Mouse (Mus musculus) liver, embryonic 14.5 days (tissue): ENCODE results near the gene Mtm1. TPM values are rescaled to one million over a fixed set of nuclear protein-coding genes. Genes with fewer than 3 reads are reported as not detected.

Source experiments
- ATAC-seq: fragments of 200-750 bp; cut with Nextera tagmentation; 2 replicates; pipeline ENCODE4 v1.8.0; 2017; ENCODE audit warnings: moderate number of reproducible peaks, mild to moderate bottlenecking, moderate library complexity; ENCODE audit not compliant: insufficient read depth
- DNase-seq, 3 experiments: peaks; one replicate each; pipeline ENCODE4 v3.0.0-alpha.2; 2012 to 2013; ENCODE audit warnings: low read depth in 3 of 3, low spot score in 3 of 3
- H3K27ac ChIP-seq: fragments of 300-500 bp; sonication (generic); 2 replicates; pipeline ENCODE4 v1.5.1; 2014; ENCODE audit warnings: moderate library complexity, mild to moderate bottlenecking, control low read depth, inconsistent platforms
- H3K27me3 ChIP-seq: fragments of 300-500 bp; sonication (generic); 2 replicates; pipeline ENCODE4 v1.6.1; 2014; ENCODE audit warnings: mild to moderate bottlenecking, low read length, moderate library complexity; ENCODE audit not compliant: control insufficient read depth, insufficient read depth
- H3K36me3 ChIP-seq: fragments of 300-500 bp; sonication (generic); replicated peaks from 2 replicates; pipeline ENCODE4 v1.6.1; 2014; ENCODE audit warnings: low read depth; ENCODE audit not compliant: control insufficient read depth, insufficient read depth
- H3K4me1 ChIP-seq, 2 experiments: fragments of 200-500 bp in 1 of 2; fragments of 300-500 bp in 1 of 2; sonication (generic) in 1 of 2; replicated peaks; 2 replicates each; pipeline ENCODE4 v1.6.1; 2012 to 2014; ENCODE audit warnings: antibody characterized with exemption in 1 of 2, inconsistent platforms in 1 of 2, low read length in 1 of 2; ENCODE audit not compliant: control insufficient read depth in 2 of 2, insufficient read depth in 2 of 2
- H3K4me2 ChIP-seq: fragments of 300-500 bp; sonication (generic); 2 replicates; pipeline ENCODE4 v1.6.1; 2014; ENCODE audit warnings: low read depth, mild to moderate bottlenecking, control low read depth, moderate library complexity
- H3K4me3 ChIP-seq, 2 experiments: fragments of 200-500 bp in 1 of 2; fragments of 300-500 bp in 1 of 2; sonication (generic) in 1 of 2; 2 replicates each; pipeline ENCODE4 v1.5.1; 2012 to 2014; ENCODE audit warnings: low read depth in 2 of 2, low read length in 2 of 2, mild to moderate bottlenecking in 2 of 2, control low read depth in 1 of 2, inconsistent platforms in 1 of 2, moderate library complexity in 1 of 2; ENCODE audit not compliant: insufficient read depth in 1 of 2
- H3K9ac ChIP-seq: fragments of 300-500 bp; sonication (generic); replicated peaks from 2 replicates; pipeline ENCODE4 v1.6.1; 2014; ENCODE audit warnings: mild to moderate bottlenecking, control low read depth, moderate library complexity
- H3K9me3 ChIP-seq: fragments of 300-500 bp; sonication (generic); 2 replicates; pipeline ENCODE4 v1.6.1; 2016; ENCODE audit warnings: low read length, mixed read lengths; ENCODE audit not compliant: control insufficient read depth
- CTCF ChIP-seq: IDR thresholded peaks from 2 replicates; pipeline ENCODE4 v1.5.1; 2016; ENCODE audit warnings: antibody characterized with exemption, low read depth, control low read depth
- EP300 ChIP-seq: IDR thresholded peaks from 2 replicates; pipeline ENCODE4 v1.6.1; 2016; ENCODE audit warnings: antibody characterized with exemption, low read depth
- WGBS: fragments of 180-500 bp; shearing (Covaris S2); extraction: QIAGEN DNeasy Blood & Tissue Kit; methylation state at CpG from one replicate; pipeline ENCODE4 v1.1.7; 2014; ENCODE audit not compliant: insufficient replicate concordance; 5-methylcytosine and 5-hydroxymethylcytosine counted together
- polyA plus RNA-seq, 2 experiments: library from polyadenylated mRNA; depleted of rRNA in 1 of 2; stranded (reverse) in 1 of 2; unstranded in 1 of 2; fragments of >200 nt; fragmentation: Nextera tagmentation in 1 of 2; extraction: Ambion mirVana in 1 of 2; gene quantifications; 2 replicates each; pipeline versions ENCODE4 v1.2.1 to v1.2.3; 2012 to 2014

The Mtm1 gene
- polyA plus RNA-seq, 2 experiments: 1.8 to 3.2 TPM

- 47% methylated on average over 2 of the region's 2 CpGs for WGBS
- no peak overlapping the region for H3K27ac ChIP-seq
- no peak overlapping the region for H3K4me2 ChIP-seq
- TF ChIP-seq EP300 (no peak), CTCF (no peak)
- no peaks in the 10 kb centered on the region for H3K27me3 ChIP-seq
- DNase-seq (peak in 1 of 3 experiments; percentile 9), ATAC-seq (no peak)
- H3K9me3 ChIP-seq: no peaks in the 10 kb centered on the region
- no peaks in the 10 kb centered on the region for H3K36me3 ChIP-seq
- no peak overlapping the region for H3K4me3 ChIP-seq
- H3K9ac ChIP-seq: no peak overlapping the region
- peaks cover 0 to 7% of the 10 kb centered on the region in 2 experiments; a peak in 1 of 4 replicates for H3K4me1 ChIP-seq
Observed at GRCm38 (mm10) chrX:71216879-71217278, 6.3 kb downstream of the Mtm1 start.

- Histone ChIP-seq H3K9ac (no peak overlapping the region), H3K4me1 (peaks cover 0 to 7% of the 10 kb centered on the region in 2 experiments; a peak in 1 of 4 replicates), H3K9me3 (no peaks in the 10 kb centered on the region), H3K36me3 (no peaks in the 10 kb centered on the region), H3K27me3 (no peaks in the 10 kb centered on the region), H3K4me2 (no peak overlapping the region), H3K27ac (no peak overlapping the region), H3K4me3 (no peak overlapping the region)
- 58% methylated on average over 3 of the region's 3 CpGs for WGBS
- TF ChIP-seq EP300 (no peak), CTCF (no peak)
- no peak for ATAC-seq
- DNase-seq: no peak
Observed at GRCm38 (mm10) chrX:71218853-71219252, 8.3 kb downstream of the Mtm1 start.

GRCm38 (mm10) chrX:71220896-71221295, 10.3 kb downstream of the Mtm1 start:
- TF ChIP-seq EP300: no peak

GRCm38 (mm10) chrX:71222648-71223408, 12.3 kb downstream of the Mtm1 start:
- Histone ChIP-seq H3K27ac (no peak overlapping the region), H3K4me1 (no peaks in the 10 kb centered on the region), H3K9ac (no peak overlapping the region), H3K9me3 (no peaks in the 10 kb centered on the region), H3K27me3 (no peaks in the 10 kb centered on the region), H3K36me3 (no peaks in the 10 kb centered on the region), H3K4me2 (no peak overlapping the region), H3K4me3 (no peak overlapping the region)
- no peak for TF ChIP-seq CTCF
- no peak for TF ChIP-seq EP300
- 59% methylated on average over 4 of the region's 4 CpGs for WGBS
- no peak for ATAC-seq
- DNase-seq: no peak

More at GRCm38 (mm10) chrX:71220896-71221295, 10.3 kb downstream of the Mtm1 start:
- no peaks in the 10 kb centered on the region for H3K9me3 ChIP-seq
- no peak for ATAC-seq
- 47% methylated on average over 3 of the region's 3 CpGs for WGBS
- H3K9ac ChIP-seq: no peak overlapping the region
- H3K27me3 ChIP-seq: no peaks in the 10 kb centered on the region
- no peak for DNase-seq
- H3K4me3 ChIP-seq: no peak overlapping the region
- no peak overlapping the region for H3K4me2 ChIP-seq
- H3K36me3 ChIP-seq: no peaks in the 10 kb centered on the region
- H3K27ac ChIP-seq: no peak overlapping the region
- H3K4me1 ChIP-seq: peaks cover 0 to 7% of the 10 kb centered on the region in 2 experiments; a peak in 1 of 4 replicates

GRCm38 (mm10) chrX:71226881-71227280, 16.3 kb downstream of the Mtm1 start:
- ATAC-seq: no peak
- Histone ChIP-seq H3K4me2 (no peak overlapping the region), H3K27ac (no peak overlapping the region), H3K27me3 (no peaks in the 10 kb centered on the region), H3K9me3 (no peaks in the 10 kb centered on the region), H3K4me1 (no peaks in the 10 kb centered on the region), H3K9ac (no peak overlapping the region), H3K36me3 (no peaks in the 10 kb centered on the region), H3K4me3 (no peak overlapping the region)
- no peak for DNase-seq
- TF ChIP-seq EP300 (no peak), CTCF (no peak)
- WGBS: 60% methylated on average over 5 of the region's 5 CpGs
